Mouse (Mus musculus) lung, postnatal 14 days (tissue): ENCODE measurements around the gene Prdm12.

ENCODE experiments used
- DNase-seq: peaks from one replicate; pipeline ENCODE4 v3.0.0; 2021

Gene Prdm12

GRCm38 (mm10) chr2:31639901-31640608, at the start of gene Prdm12:
Prdm12 (plus strand) TSS chr2:31640037.
- no peak for DNase-seq

- DNase-seq, result no peak
Observed at GRCm38 (mm10) chr2:31591799-31592484, 47.9 kb upstream of the Prdm12 start.

- no peak for DNase-seq
Observed at GRCm38 (mm10) chr2:31607555-31607954, 32.3 kb upstream of the Prdm12 start.

GRCm38 (mm10) chr2:31609859-31610261, 30.0 kb upstream of the Prdm12 start:
- DNase-seq, result no peak

GRCm38 (mm10) chr2:31610922-31611321, 28.9 kb upstream of the Prdm12 start:
- no peak for DNase-seq

GRCm38 (mm10) chr2:31611400-31611799, 28.4 kb upstream of the Prdm12 start:
- no peak for DNase-seq

GRCm38 (mm10) chr2:31612627-31613026, 27.2 kb upstream of the Prdm12 start:
- no peak for DNase-seq

- no peak for DNase-seq
Observed at GRCm38 (mm10) chr2:31613781-31614180, 26.1 kb upstream of the Prdm12 start.

- DNase-seq, result no peak
Observed at GRCm38 (mm10) chr2:31618484-31619161, 21.2 kb upstream of the Prdm12 start.

- DNase-seq, result no peak
Observed at GRCm38 (mm10) chr2:31619208-31619607, 20.6 kb upstream of the Prdm12 start.

GRCm38 (mm10) chr2:31633531-31633930, 6.3 kb upstream of the Prdm12 start:
- DNase-seq, result no peak

- no peak for DNase-seq
Observed at GRCm38 (mm10) chr2:31635281-31636137, 4.3 kb upstream of the Prdm12 start.

- DNase-seq, result no peak
Observed at GRCm38 (mm10) chr2:31636138-31636741, 3.6 kb upstream of the Prdm12 start.

- no peak for DNase-seq
Observed at GRCm38 (mm10) chr2:31636742-31637141, 3.1 kb upstream of the Prdm12 start.

- no peak for DNase-seq
Observed at GRCm38 (mm10) chr2:31637311-31637710, 2.5 kb upstream of the Prdm12 start.

- peak; percentile 62 for DNase-seq
Observed at GRCm38 (mm10) chr2:31637807-31638206, 2.0 kb upstream of the Prdm12 start.

GRCm38 (mm10) chr2:31638581-31639465, 1.0 kb upstream of the Prdm12 start:
- no peak for DNase-seq

GRCm38 (mm10) chr2:31639466-31639760, 424 bp upstream of the Prdm12 start:
- DNase-seq, result no peak

- no peak for DNase-seq
Observed at GRCm38 (mm10) chr2:31640609-31641507, 1.0 kb downstream of the Prdm12 start.

- DNase-seq, result no peak
Observed at GRCm38 (mm10) chr2:31641508-31641830, 1.6 kb downstream of the Prdm12 start.

GRCm38 (mm10) chr2:31641929-31642328, 2.1 kb downstream of the Prdm12 start:
- DNase-seq, result no peak
